In genomic region chr4:32855580-32855979, GRCm38 (mm10) we compare ENCODE assay signal across 17 mouse cellular contexts.
"Had no signal": no experiment of that assay in that cellular context is flagged by ENCODE, and none has a peak within 500 bp of the region (broad histone marks: within the 10 kb centered on the region; RNA-seq: fewer than 3 reads in every experiment).

No protein-coding gene starts in this region.

- H3K9me3 ChIP-seq: liver, embryonic 15.5 days; lung, embryonic 15.5 days; megakaryocyte, embryonic 14.5 days; midbrain, embryonic 12.5 days; midbrain, embryonic 15.5 days; neural tube, embryonic 12.5 days; stomach, embryonic 15.5 days had no signal

- H3K9ac ChIP-seq: liver, embryonic 15.5 days; liver, postnatal 0 days; lung, embryonic 15.5 days; midbrain, embryonic 12.5 days; midbrain, embryonic 15.5 days; neural tube, embryonic 12.5 days; stomach, embryonic 15.5 days had no signal

- H3K4me2 ChIP-seq: liver, embryonic 15.5 days; lung, embryonic 15.5 days; midbrain, embryonic 12.5 days; midbrain, embryonic 15.5 days; neural tube, embryonic 12.5 days; stomach, embryonic 15.5 days had no signal

- H3K4me3 ChIP-seq: liver, embryonic 15.5 days; lung, embryonic 15.5 days; megakaryocyte, embryonic 14.5 days; midbrain, embryonic 12.5 days; midbrain, embryonic 15.5 days; neural tube, embryonic 12.5 days; stomach, embryonic 15.5 days had no signal

- H3K4me1 ChIP-seq: lung, embryonic 15.5 days; stomach, embryonic 15.5 days had no signal

- H3K27me3 ChIP-seq: liver, embryonic 15.5 days; lung, embryonic 15.5 days; midbrain, embryonic 12.5 days; midbrain, embryonic 15.5 days; neural tube, embryonic 12.5 days; stomach, embryonic 15.5 days had no signal

- ATAC-seq: liver, postnatal 0 days; lung, postnatal 0 days; midbrain, embryonic 15.5 days had no signal

- H3K36me3 ChIP-seq: liver, embryonic 15.5 days; lung, embryonic 15.5 days; midbrain, embryonic 15.5 days; neural tube, embryonic 12.5 days; stomach, embryonic 15.5 days had no signal

- DNase-seq: liver, postnatal 0 days; lung, adult 2 months; lung, postnatal 14 days; lung, postnatal 36 days; thymus, adult 18-20 months; thymus, postnatal 14 days; thymus, postnatal 36 days had no signal

- H3K27ac ChIP-seq: liver, embryonic 15.5 days; lung, embryonic 15.5 days; macrophage; midbrain, embryonic 12.5 days; midbrain, embryonic 15.5 days; neural tube, embryonic 12.5 days; stomach, embryonic 15.5 days; stomach, postnatal 0 days had no signal
